Mouse (Mus musculus) liver, postnatal 0 days (tissue): ENCODE results near the gene Apol9b.
A peak's percentile ranks its signal among the peaks of the same experiment; 100 is the strongest.

Experiments used
- CTCF ChIP-seq: sonication (generic); IDR thresholded peaks from 2 replicates; pipeline ENCODE4 v1.5.1; 2016; ENCODE audit warnings: antibody characterized with exemption, low read depth
- EP300 ChIP-seq: IDR thresholded peaks from 2 replicates; pipeline ENCODE4 v1.6.1; 2016; ENCODE audit warnings: antibody characterized with exemption, low read depth, mild to moderate bottlenecking

GRCm38 (mm10) chr15:77750461-77750860 lies 21.6 kb downstream of the Apol9b start:
- TF ChIP-seq CTCF (peak; percentile 84), EP300 (no peak)
